Mouse (Mus musculus): ENCODE measurements around the gene Mpv17l.
"Not testable (repeated sequence)": the region's sequence is repeated elsewhere in the genome, so short reads cannot be mapped to it uniquely, and the experiment has no call there.

Mpv17l gene

DNA sequence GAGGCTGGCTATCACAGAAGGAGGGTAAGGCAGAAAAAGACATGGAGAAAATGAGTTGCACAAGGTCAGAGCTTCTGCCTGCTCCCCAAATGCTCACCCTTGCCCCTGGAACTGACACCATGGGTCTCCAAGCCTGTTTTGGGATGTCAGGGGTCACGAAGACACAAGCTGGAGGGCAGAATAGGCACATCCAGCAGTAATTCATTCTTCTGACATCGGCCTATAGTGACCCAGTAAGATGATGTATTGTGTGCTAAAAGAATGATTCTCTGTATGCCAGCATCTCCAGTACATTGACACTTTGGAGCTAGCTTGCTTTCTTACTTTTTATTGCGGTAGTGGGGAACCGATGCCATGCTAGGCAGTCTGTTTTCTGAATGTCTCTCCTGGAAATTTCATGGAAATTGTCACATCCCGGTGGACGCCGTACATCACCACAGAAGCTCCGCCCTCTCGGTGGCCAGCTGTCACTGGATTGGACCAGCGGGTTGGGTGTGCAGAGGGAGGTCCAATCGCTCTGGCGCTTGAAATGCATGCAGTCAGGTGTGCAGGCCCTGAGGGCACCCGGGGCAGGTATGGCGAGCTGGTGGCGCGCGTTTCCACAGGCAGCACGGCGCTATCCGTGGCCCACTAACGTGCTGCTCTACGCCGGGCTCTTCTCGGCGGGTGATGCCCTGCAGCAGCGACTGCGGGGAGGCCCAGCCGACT lies 37.3 kb downstream of the Mpv17l start:
- DNase-seq (ENCODE audit: low read depth), result no peak

DNA sequence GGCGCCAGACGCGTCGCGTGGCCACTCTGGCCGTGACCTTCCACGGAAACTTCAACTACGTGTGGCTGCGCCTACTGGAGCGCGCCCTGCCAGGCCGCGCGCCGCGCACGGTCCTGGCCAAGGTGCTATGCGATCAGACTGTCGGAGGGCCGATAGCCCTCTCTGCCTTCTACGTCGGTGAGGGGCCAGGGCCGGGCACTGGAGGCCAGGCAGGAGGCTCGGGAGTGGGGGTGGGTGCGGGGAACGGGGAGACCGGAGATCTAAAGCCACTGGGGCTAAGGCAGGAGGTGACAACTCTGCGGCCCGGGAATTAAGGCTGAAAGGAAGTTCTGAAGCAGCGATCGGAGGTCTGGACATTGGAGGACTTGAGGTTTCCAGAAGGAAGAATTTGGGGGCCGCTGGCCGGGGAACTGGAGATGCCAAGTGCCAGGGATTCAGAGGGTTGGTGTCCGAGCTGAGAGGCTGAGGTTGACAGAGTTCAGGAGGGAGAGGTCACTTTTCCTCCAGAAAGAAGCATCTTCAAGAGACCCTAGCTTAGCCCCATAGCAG lies 38.0 kb downstream of the Mpv17l start:
- no peak for DNase-seq (ENCODE audit: low read depth)

- no peak for DNase-seq (ENCODE audit: low read depth)
Measured at GRCm38 (mm10) chr16:13944178-13944577, 41.2 kb downstream of the Mpv17l start.

DNA sequence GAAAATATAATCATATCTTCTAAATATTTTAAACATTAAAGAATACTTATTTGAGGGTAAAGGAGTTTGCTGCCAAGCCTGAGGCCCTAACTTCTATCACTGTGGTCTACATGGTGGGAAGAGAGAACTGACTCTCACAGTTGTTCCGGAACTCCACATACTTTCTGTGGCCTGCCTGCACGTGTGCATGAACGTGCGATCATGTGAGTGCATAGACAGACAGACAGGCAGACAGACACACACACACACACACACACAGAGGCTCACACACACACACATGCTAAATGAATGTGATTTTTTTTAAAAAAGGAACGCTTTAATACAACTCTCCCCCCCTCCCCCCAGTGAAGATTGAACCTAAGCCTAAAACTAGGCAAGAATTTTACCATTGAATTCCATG lies 41.8 kb downstream of the Mpv17l start:
- DNase-seq (ENCODE audit: low read depth), result no peak

DNA sequence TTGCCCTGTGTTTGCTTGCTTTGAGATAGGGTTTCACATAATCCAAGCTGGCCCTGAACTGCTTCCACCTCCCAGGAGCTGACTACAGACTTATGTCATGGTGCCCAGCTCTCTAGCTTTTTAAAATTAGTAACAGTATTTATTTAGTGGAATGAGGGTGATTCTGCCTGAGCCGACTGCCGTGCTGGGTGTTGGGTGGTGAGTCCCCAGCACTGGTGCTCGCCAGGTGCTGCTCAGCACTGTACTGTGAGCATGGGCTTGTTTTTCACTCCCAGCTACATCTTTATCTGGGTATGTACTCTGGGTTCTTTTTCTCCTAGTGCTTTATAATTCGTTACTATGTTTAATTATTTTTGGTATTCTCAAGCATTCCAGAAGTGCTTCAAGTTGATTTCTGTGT lies 42.2 kb downstream of the Mpv17l start:
- DNase-seq (ENCODE audit: low read depth), result no peak

- no peak for DNase-seq (ENCODE audit: low read depth)
Measured at GRCm38 (mm10) chr16:13946306-13946705, 43.3 kb downstream of the Mpv17l start.

GRCm38 (mm10) chr16:13951245-13951644 lies 48.3 kb downstream of the Mpv17l start:
- no peak for DNase-seq (ENCODE audit: low read depth)

GRCm38 (mm10) chr16:13962053-13962452 lies 59.1 kb downstream of the Mpv17l start:
- DNase-seq (ENCODE audit: low read depth), result no peak

DNA sequence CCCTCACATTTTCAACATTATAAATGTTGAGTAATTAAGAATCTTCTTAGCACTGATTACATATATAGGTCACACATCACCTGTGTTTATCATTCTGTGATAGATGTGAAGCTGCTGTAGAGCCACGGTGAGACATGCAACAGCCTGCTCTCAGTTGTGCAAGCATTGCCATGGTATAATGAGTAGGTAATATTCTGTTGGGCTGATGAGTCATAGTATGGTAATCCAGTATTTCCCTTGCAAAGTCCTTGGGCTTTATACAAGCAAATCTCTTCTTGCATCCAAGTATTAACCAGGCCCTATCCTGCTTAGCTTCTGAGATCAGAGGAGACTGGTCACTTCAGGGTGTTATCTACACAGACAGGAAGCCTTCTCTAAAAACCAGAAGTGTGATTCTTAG lies 66.1 kb downstream of the Mpv17l start:
- no peak for DNase-seq (ENCODE audit: low read depth)

GRCm38 (mm10) chr16:13972051-13972450 lies 69.1 kb downstream of the Mpv17l start:
- no peak for DNase-seq (ENCODE audit: low read depth)

- not testable (repeated sequence) for DNase-seq (ENCODE audit: low read depth)
Measured at GRCm38 (mm10) chr16:13976358-13976896, 73.5 kb downstream of the Mpv17l start.

DNA sequence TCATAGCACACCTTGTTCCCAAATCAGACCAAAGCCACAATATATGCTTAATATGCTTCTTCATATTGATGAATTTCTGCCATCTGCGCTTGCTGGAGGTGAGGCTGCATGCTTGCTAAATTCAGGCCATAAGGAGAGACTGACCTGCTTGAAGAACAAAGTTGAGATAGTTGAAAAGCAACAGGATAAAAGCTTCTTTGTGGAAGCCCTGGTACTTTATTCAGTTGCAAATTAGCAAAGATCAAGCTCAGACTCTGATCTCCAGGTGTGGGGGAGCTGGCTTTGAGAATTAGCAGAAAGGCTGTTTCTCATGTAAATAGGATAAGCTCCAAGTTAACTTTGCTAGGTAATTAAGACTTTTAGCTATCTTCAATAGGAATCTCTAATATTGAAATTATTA lies 74.1 kb downstream of the Mpv17l start:
- not testable (repeated sequence) for DNase-seq (ENCODE audit: low read depth)

GRCm38 (mm10) chr16:13981726-13982125 lies 78.8 kb downstream of the Mpv17l start:
- not testable (repeated sequence) for DNase-seq (ENCODE audit: low read depth)

- no peak for DNase-seq (ENCODE audit: low read depth)
Measured at GRCm38 (mm10) chr16:13983161-13983560, 80.2 kb downstream of the Mpv17l start.

DNA sequence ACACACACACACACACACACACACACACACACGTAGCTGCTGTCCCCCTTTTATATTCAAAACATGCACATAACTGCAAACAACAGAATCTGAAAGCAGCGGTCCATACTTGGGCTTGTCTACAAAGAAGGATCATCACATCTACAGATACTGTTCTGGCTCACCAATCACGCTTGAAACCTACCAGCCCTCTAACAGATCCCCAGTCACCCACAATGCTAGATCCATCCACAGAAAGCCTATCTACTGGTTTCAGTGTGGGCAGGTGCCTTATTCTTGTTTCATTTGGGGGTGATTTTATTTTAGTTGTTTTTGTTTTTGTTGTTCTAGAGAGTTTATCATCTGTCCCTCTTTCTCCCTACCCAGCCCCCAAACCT lies 83.2 kb downstream of the Mpv17l start:
- no peak for DNase-seq (ENCODE audit: low read depth)

- DNase-seq (ENCODE audit: low read depth), result no peak
Measured at GRCm38 (mm10) chr16:13986574-13987478, 83.9 kb downstream of the Mpv17l start, which contains the start of the genes 2900011O08Rik and Ifitm7. Gene 2900011O08Rik (plus strand): TSS chr16:13986604. Gene Ifitm7 (minus strand): TSS chr16:13986888.

DNA sequence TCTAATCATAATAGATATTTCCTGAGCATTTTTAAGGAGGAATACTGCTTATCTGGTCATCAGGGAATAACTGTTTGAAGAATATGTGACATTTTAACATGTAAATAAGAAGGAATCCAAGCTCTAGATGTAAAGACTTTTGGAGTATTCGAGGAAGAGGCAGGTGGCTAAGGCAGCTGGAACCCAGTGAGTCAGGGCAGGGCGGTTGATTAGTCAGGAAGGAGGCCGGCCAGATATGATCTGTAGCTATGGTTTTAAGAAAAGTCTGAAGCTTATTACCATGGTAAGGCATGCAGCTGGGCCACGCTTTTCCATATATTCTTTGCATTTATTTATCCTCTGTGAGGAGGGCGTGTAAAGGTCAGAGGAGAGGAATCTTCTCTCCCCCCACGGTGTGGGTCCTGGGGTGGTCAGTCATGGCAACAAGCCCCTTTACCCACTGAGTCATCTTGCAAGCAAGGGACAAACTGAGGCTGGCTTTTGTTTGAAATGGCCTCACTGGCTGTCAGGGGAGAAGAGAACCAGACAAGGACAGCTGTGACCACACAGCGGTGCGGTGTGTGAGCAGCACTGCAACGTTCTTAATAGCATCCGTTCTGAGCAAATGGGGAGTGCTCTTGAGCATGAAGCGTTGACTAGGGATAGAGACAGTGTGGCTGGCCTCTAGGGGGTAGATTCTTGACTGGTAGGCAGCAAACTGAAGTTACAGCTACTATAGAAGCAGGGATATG lies 89.7 kb downstream of the Mpv17l start:
- no peak for DNase-seq (ENCODE audit: low read depth)

- DNase-seq (ENCODE audit: low read depth), result no peak
Measured at GRCm38 (mm10) chr16:13994076-13994475, 91.1 kb downstream of the Mpv17l start.

DNA sequence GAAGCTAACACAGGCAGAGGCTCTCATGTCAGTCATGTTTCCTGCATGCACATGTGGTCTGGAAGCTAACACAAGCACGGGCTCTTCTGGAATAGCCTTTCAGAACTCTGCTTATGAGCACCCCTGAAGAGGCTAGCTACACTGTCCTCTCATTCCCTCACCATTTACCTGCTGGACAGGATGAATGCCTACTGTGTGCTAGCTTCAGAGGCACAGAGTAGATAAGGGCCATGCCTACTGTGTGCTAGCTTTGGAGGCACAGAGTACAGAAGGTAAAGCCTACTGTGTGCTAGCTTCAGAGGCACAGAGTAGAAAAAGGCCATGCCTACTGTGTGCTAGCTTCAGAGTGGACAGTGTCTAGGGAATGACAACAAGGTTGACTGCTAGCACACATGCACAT lies 91.5 kb downstream of the Mpv17l start:
- DNase-seq (ENCODE audit: low read depth), result no peak

Data from c-Kit-positive CD71-negative TER-119-negative erythroid progenitor cells, embryonic 14.5 days (primary cell).